Mouse (Mus musculus) embryonic fibroblast, embryonic 13.5 days (primary cell): Measurements from ENCODE around the gene Suclg2. TPM values are rescaled to one million over a fixed set of nuclear protein-coding genes. Genes with fewer than 3 reads are reported as not detected.
A peak's percentile ranks its signal among the peaks of the same experiment; 100 is the strongest.

Source experiments
- H3K27ac ChIP-seq: 2 replicates; pipeline ENCODE4 v1.5.1; 2012; ENCODE audit warnings: low read length, control low read depth, inconsistent platforms; ENCODE audit not compliant: insufficient read depth
- H3K4me1 ChIP-seq: 2 replicates; pipeline ENCODE4 v1.6.1; 2011; ENCODE audit warnings: low read length; ENCODE audit not compliant: control insufficient read depth, insufficient read depth
- H3K4me3 ChIP-seq: 2 replicates; pipeline ENCODE4 v1.5.1; 2011; ENCODE audit warnings: mild to moderate bottlenecking, control low read depth, low read length; ENCODE audit not compliant: insufficient read depth
- CTCF ChIP-seq: IDR thresholded peaks from 2 replicates; pipeline ENCODE4 v1.5.1; 2011; ENCODE audit warnings: mild to moderate bottlenecking, control low read depth, low read length, moderate library complexity, borderline replicate concordance; ENCODE audit not compliant: insufficient read depth
- POLR2A ChIP-seq: IDR thresholded peaks from 2 replicates; pipeline ENCODE4 v1.6.1; 2011; ENCODE audit warnings: low read depth, mild to moderate bottlenecking, control low read depth, low read length, moderate library complexity
- polyA plus RNA-seq: library from polyadenylated mRNA; stranded (reverse); fragments of >200 nt; gene quantifications from 2 replicates; pipeline ENCODE4 v1.2.4, GENCODE M21; 2011; ENCODE audit warnings: low read depth; ENCODE audit not compliant: missing spikeins, insufficient read length

Suclg2 gene
- polyA plus RNA-seq, 1 experiment = 38.0 TPM

DNA sequence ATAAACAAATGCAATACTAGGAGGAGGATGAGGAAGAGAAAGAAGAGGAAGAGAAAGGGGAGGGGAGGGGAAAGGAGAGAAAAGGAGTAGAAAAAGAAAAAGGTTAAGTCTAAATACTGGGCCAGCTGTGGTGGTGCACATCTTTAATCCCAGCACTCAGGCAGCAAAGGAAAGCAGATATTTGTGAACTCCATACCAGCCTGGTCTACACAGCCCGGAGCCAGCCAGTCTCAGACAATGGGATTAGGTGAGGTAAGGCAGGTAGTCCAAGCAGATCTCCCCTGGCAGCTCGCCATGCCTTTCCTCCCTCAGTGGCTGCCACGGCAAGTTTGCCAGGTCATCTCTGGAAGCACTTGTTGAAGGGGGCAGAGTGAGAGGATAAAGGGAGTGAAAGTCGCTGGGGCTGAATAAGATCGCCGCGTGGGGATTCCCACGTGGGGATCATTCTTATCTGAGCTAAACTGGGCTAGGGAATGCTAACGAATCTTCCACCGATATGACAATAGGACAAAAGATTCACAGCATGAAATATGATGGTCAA is 69.4 kb downstream of the Suclg2 start:
- H3K4me3 ChIP-seq = no peak overlapping the region
- no peak overlapping the region for H3K27ac ChIP-seq
- no peak for TF ChIP-seq CTCF
- no peak for TF ChIP-seq POLR2A

DNA sequence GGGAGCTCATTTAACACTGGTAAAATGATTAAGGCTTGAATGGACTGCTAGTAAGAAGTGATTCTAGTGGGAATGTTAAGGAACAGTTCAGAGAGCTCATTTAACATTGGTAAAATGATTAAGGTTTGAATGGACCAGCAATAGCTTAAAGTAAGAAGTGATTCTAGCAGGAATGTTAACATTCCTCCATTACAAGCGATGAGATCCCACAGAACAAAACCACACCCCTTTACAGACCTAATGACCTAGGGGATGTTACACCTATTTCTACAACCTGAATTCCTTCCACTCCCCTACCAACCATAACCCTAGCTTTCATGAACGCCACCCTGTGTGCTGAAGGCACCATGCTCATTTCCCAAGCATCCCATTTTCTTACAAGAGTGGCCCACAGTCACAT is 81.2 kb downstream of the Suclg2 start:
- Histone ChIP-seq H3K27ac (no peak overlapping the region), H3K4me3 (no peak overlapping the region), H3K4me1 (peaks cover 7% of the 10 kb centered on the region)
- TF ChIP-seq CTCF (no peak), POLR2A (no peak)

More for the DNA sequence above, 69.4 kb downstream of the Suclg2 start:
- H3K4me1 ChIP-seq = 0 out of 2 replicates have a peak, but pooled peaks cover 3% of the 10 kb centered on the region

DNA sequence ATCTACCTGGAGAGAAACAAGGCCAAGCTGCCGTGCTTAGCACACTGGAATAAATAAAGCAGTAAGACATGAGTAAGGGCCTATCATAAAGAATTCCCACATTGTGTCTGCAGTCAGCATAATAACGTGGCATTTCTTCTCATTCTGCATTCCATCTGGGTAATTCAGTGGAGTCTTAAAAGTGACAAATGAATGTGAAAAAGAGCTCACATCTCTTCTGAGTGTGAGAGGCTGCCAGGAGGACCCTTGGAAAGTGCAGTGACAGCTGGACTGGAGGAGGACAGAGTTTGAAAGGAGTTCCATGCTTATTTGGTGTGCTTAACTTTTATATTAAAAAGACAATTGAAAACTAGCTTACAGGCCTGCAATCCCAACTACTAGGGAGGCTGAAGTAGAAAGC is 83.2 kb downstream of the Suclg2 start:
- peak overlapping the region; percentile 45 for H3K27ac ChIP-seq
- no peak overlapping the region for H3K4me3 ChIP-seq
- no peak for TF ChIP-seq POLR2A
- no peak for TF ChIP-seq CTCF
- peaks cover 7% of the 10 kb centered on the region for H3K4me1 ChIP-seq

DNA sequence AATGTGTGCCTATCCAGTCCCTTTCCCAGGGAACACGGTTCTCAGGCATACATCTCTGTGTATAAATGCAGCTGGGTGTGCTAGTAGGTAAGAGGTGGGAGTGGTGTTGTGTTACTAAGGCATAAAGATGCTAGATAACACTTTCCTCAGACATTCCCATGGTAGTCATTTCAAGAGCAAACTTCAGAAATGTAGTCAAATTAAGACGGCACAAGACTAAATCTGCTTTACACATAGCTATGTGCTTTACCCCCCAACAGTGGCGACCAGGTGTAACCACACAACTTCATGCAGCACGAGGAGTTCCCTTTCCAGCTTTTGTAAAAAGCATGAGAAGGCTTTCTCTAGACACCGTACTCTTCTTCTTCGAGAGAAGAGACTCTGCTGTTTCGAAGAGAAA is 89.5 kb downstream of the Suclg2 start:
- Histone ChIP-seq H3K27ac (no peak overlapping the region), H3K4me1 (no peaks in the 10 kb centered on the region), H3K4me3 (no peak overlapping the region)
- TF ChIP-seq POLR2A (no peak), CTCF (no peak)

DNA sequence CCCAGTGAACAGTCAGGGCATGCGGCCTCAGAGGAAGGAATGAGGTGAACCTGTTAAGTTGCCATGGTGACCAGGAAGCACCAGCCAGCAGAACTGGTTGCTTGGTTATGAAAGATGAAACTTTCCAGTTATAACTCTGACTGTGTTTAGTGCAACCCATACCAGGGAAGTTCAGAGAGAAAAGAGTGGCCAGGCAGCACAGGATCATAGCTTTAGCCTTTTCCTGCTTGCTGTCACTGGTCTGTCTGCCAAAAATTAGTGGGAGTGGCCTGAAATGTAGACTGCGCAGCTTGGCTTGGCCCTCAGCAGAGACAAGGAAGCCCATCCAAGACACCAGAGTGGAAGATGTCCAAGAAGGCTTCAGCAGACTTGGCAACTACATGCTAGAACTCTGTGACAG is 96.8 kb downstream of the Suclg2 start:
- TF ChIP-seq CTCF = no peak
- TF ChIP-seq POLR2A = no peak

GRCm38 (mm10) chr6:95620804-95621203 is 97.8 kb downstream of the Suclg2 start:
- TF ChIP-seq POLR2A = no peak
- TF ChIP-seq CTCF = no peak

More for the DNA sequence above, 96.8 kb downstream of the Suclg2 start:
- no peak overlapping the region for H3K27ac ChIP-seq
- H3K4me1 ChIP-seq = no peaks in the 10 kb centered on the region
- no peak overlapping the region for H3K4me3 ChIP-seq

GRCm38 (mm10) chr6:95619817-95620216 is 98.8 kb downstream of the Suclg2 start:
- H3K4me3 ChIP-seq = no peak overlapping the region
- TF ChIP-seq CTCF (no peak), POLR2A (no peak)
- H3K4me1 ChIP-seq = no peaks in the 10 kb centered on the region
- no peak overlapping the region for H3K27ac ChIP-seq

More at GRCm38 (mm10) chr6:95620804-95621203, 97.8 kb downstream of the Suclg2 start:
- Histone ChIP-seq H3K27ac (no peak overlapping the region), H3K4me3 (no peak overlapping the region), H3K4me1 (no peaks in the 10 kb centered on the region)

GRCm38 (mm10) chr6:95618434-95618833 is 100.2 kb downstream of the Suclg2 start:
- TF ChIP-seq POLR2A (no peak), CTCF (no peak)

GRCm38 (mm10) chr6:95613228-95613627 is 105.4 kb downstream of the Suclg2 start:
- Histone ChIP-seq H3K4me1 (no peaks in the 10 kb centered on the region), H3K4me3 (no peak overlapping the region), H3K27ac (no peak overlapping the region)
- TF ChIP-seq CTCF (no peak), POLR2A (no peak)

More at GRCm38 (mm10) chr6:95618434-95618833, 100.2 kb downstream of the Suclg2 start:
- Histone ChIP-seq H3K4me3 (no peak overlapping the region), H3K27ac (no peak overlapping the region), H3K4me1 (no peaks in the 10 kb centered on the region)

- TF ChIP-seq CTCF (no peak), POLR2A (no peak)
- no peak overlapping the region for H3K4me3 ChIP-seq
- H3K27ac ChIP-seq = no peak overlapping the region
- no peaks in the 10 kb centered on the region for H3K4me1 ChIP-seq
Observed at GRCm38 (mm10) chr6:95612412-95613022, 106.1 kb downstream of the Suclg2 start.
